Mouse (Mus musculus): ENCODE data around the gene Ano10.

DNA sequence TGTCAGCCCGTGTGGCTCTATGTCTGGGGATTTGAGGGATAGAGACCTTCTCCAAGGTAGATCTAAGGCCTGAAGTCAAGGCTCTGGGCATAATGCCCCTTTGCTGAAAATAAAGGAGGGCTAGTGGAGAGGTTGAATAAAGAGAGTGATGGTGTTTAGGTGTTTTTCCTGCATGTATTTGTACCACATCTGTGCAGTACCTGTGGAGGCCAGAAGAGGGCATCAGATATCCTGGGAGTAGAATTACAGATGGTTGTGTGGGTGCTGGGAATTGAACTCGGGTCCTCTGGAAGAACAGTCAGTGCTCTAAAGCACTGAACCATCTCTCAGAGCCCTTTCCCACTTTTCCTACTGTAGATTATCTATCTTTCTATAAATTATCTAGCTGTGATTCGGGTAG, 149.4 kb downstream of the Ano10 start:
- TF ChIP-seq CTCF (IDR thresholded peaks at IDR 0.05; ENCODE audit: borderline replicate concordance, insufficient read depth, low read length) = no peak
- no peak for TF ChIP-seq POLR2A (IDR thresholded peaks at IDR 0.05; ENCODE audit: low read depth, low read length)

Data from embryonic fibroblast, embryonic 13.5 days (primary cell).